Mouse (Mus musculus): ENCODE measurements around the gene Unc80. TPM values are rescaled to one million over a fixed set of nuclear protein-coding genes. Genes with fewer than 3 reads are reported as not detected.

Unc80 gene
- 1.2 and 2.7 TPM in 2 replicates for polyA plus RNA-seq (2014; fragmentation: Nextera tagmentation; extraction: Ambion mirVana)

DNA sequence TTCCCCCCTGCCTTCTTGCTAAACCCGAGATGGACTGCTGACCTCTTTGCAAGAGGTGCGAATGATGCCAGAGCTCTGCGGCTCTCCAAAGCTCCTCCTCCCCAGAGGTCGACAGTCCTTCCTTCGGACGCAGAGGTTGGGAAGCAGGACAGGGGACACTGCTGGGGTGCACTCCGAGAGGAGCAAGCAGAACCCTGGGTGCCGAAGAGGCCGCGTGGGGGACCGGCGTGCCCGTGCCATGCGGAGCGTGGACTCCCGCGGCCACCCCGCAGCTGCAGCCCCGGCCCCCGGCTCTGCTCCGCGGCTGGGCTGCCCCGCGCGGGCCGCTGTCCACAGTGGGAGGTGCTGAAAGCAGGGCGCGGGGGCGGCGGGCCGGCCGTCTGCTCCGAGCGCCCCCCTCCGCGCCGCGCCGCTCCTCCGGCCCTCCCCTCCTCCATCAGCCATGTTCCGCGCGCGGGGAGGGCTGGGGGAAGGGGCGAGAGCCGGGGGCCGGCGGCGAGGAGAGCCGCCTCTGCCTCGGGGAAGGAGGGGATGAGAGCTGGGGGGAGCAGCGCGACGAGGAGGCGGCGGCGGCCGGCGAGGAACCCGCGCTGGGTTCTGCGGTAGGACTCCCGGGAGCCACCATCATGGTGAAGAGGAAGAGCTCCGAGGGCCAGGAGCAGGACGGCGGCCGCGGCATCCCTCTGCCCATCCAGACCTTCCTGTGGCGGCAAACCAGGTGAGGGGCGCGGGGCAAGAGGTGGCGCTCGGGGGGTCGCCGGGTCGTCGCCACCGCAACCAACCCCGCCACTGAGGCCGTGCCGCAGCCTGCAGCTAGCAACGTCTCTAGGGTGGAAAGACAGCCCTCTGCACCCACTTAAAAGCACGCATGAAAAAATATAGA lies at the start of gene Unc80:
Unc80 (plus strand) TSS at position 547 of the 883 bp plus-strand sequence.
- H3K9ac ChIP-seq (ENCODE audit: low read length), result peak within 1 kb of the TSS; percentile 81
- H3K36me3 ChIP-seq (ENCODE audit: control insufficient read depth, insufficient read depth, low read length), result no peaks in the 10 kb centered on the region
- peak within 1 kb of the TSS; percentile 44; the same call in 1 of the 2 replicates for H3K27ac ChIP-seq (ENCODE audit: low read depth, low read length)
- no peaks in the 10 kb centered on the region for H3K27me3 ChIP-seq (replicated peaks; ENCODE audit: control insufficient read depth, insufficient read depth, low read length)
- DNase-seq (ENCODE audit: low spot score) (peak; percentile 57), ATAC-seq (peak; percentile 91)
- H3K4me1 ChIP-seq (ENCODE audit: control insufficient read depth, insufficient read depth, low read length), result no peaks in the 10 kb centered on the region
- peak within 1 kb of the TSS; percentile 81 for H3K4me2 ChIP-seq (ENCODE audit: low read length)
- peak within 1 kb of the TSS; percentile 66 for H3K4me3 ChIP-seq (ENCODE audit: low read depth, low read length)
- WGBS, result 1% methylated on average over 68 of the region's 83 CpGs
- no peaks in the 10 kb centered on the region for H3K9me3 ChIP-seq (replicated peaks; ENCODE audit: control insufficient read depth, low read length)

GRCm38 (mm10) chr1:66426073-66426472 lies 42.1 kb upstream of the Unc80 start:
- Histone ChIP-seq H3K36me3 (ENCODE audit: control insufficient read depth, insufficient read depth, low read length) (peaks cover 67% of the 10 kb centered on the region), H3K9ac (ENCODE audit: low read length) (no peak overlapping the region), H3K4me1 (ENCODE audit: control insufficient read depth, insufficient read depth, low read length) (no peaks in the 10 kb centered on the region), H3K27me3 (replicated peaks; ENCODE audit: control insufficient read depth, insufficient read depth, low read length) (no peaks in the 10 kb centered on the region), H3K27ac (ENCODE audit: low read depth, low read length) (no peak overlapping the region), H3K4me2 (ENCODE audit: low read length) (no peak overlapping the region), H3K9me3 (replicated peaks; ENCODE audit: control insufficient read depth, low read length) (no peaks in the 10 kb centered on the region), H3K4me3 (ENCODE audit: low read depth, low read length) (no peak overlapping the region)
- WGBS, result 94% methylated on average over 5 of the region's 5 CpGs
- ATAC-seq, result no peak
- DNase-seq (ENCODE audit: low spot score), result no peak

DNA sequence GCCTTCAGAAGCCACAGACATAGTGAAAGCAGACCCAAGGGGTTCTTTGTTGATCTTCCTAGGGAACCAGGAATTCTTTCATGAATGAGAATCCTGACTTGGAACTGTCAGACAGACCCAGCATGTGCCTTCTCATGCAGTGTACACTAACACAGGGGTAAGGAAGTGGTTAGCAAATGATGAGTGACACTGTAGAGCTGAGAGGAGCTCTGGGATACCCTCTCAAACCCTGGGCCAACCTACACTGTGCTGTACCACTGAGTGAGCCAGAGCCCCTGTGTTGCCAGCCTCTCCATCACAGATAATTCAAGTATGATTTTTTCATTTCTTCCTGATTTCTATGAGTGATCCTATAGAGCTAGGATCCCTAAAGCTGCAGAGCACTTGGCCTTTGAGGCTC lies 37.2 kb upstream of the Unc80 start:
- H3K4me3 ChIP-seq (ENCODE audit: low read depth, low read length), result no peak overlapping the region
- H3K4me1 ChIP-seq (ENCODE audit: control insufficient read depth, insufficient read depth, low read length), result no peaks in the 10 kb centered on the region
- ATAC-seq (no peak), DNase-seq (ENCODE audit: low spot score) (no peak)
- H3K9me3 ChIP-seq (replicated peaks; ENCODE audit: control insufficient read depth, low read length), result no peaks in the 10 kb centered on the region
- no peak overlapping the region for H3K4me2 ChIP-seq (ENCODE audit: low read length)
- H3K27ac ChIP-seq (ENCODE audit: low read depth, low read length), result no peak overlapping the region
- H3K36me3 ChIP-seq (ENCODE audit: control insufficient read depth, insufficient read depth, low read length), result peaks cover 62% of the 10 kb centered on the region
- no peaks in the 10 kb centered on the region for H3K27me3 ChIP-seq (replicated peaks; ENCODE audit: control insufficient read depth, insufficient read depth, low read length)
- H3K9ac ChIP-seq (ENCODE audit: low read length), result no peak overlapping the region

GRCm38 (mm10) chr1:66431472-66431871 lies 36.7 kb upstream of the Unc80 start:
- no peaks in the 10 kb centered on the region for H3K4me1 ChIP-seq (ENCODE audit: control insufficient read depth, insufficient read depth, low read length)
- H3K4me2 ChIP-seq (ENCODE audit: low read length), result no peak overlapping the region
- no peak overlapping the region for H3K9ac ChIP-seq (ENCODE audit: low read length)
- H3K36me3 ChIP-seq (ENCODE audit: control insufficient read depth, insufficient read depth, low read length), result peaks cover 59% of the 10 kb centered on the region
- no peaks in the 10 kb centered on the region for H3K27me3 ChIP-seq (replicated peaks; ENCODE audit: control insufficient read depth, insufficient read depth, low read length)
- no peak for ATAC-seq
- 92% methylated on average over 6 of the region's 6 CpGs for whole genome bisulfite sequencing
- no peaks in the 10 kb centered on the region for H3K9me3 ChIP-seq (replicated peaks; ENCODE audit: control insufficient read depth, low read length)
- no peak overlapping the region for H3K27ac ChIP-seq (ENCODE audit: low read depth, low read length)
- DNase-seq (ENCODE audit: low spot score), result no peak
- no peak overlapping the region for H3K4me3 ChIP-seq (ENCODE audit: low read depth, low read length)

DNA sequence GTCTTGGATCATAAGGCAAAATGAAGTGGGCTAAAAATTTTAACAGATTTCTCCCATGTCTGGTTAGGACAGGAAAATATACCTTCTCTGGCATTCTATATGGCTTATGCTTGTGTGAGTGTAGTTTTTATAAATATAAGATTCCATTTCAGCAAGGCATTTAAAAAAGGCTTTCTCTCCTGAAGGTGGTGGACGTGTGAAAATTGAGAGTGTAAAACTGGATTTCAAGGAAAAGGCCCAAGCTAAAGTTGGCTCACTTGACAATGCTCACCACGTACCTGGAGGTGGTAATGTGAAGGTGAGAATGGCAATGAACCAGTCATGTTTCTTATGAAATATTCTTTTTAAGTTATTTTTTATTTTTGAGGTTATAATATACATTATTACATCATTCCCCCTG lies 30.1 kb upstream of the Unc80 start:
- Histone ChIP-seq H3K27ac (ENCODE audit: low read depth, low read length) (no peak overlapping the region), H3K4me2 (ENCODE audit: low read length) (no peak overlapping the region), H3K4me3 (ENCODE audit: low read depth, low read length) (no peak overlapping the region), H3K4me1 (ENCODE audit: control insufficient read depth, insufficient read depth, low read length) (no peaks in the 10 kb centered on the region), H3K9ac (ENCODE audit: low read length) (no peak overlapping the region), H3K36me3 (ENCODE audit: control insufficient read depth, insufficient read depth, low read length) (peaks cover 62% of the 10 kb centered on the region), H3K9me3 (replicated peaks; ENCODE audit: control insufficient read depth, low read length) (no peaks in the 10 kb centered on the region), H3K27me3 (replicated peaks; ENCODE audit: control insufficient read depth, insufficient read depth, low read length) (no peaks in the 10 kb centered on the region)
- ATAC-seq (no peak), DNase-seq (ENCODE audit: low spot score) (no peak)
- 95% methylated on average over 2 of the region's 2 CpGs for WGBS

DNA sequence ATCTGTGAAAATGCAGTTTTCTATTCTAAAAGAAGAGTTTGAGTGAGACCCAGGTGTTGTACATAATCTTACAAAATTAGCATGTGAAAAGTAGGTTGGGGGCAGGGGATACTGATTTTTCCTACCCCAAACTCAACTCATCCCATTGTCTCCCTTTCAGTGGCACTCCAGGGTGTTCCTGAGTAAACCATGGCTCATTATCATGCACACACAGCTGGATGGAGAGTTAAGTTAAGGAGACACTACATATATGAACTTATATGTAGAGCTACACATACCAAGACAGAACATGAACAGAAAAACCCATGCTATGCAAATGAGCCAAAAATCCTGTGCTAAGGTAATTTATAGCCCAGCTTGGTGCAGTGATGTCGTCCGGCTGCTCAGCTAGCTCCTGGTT lies 25.2 kb upstream of the Unc80 start:
- Histone ChIP-seq H3K27me3 (replicated peaks; ENCODE audit: control insufficient read depth, insufficient read depth, low read length) (no peaks in the 10 kb centered on the region), H3K4me1 (ENCODE audit: control insufficient read depth, insufficient read depth, low read length) (no peaks in the 10 kb centered on the region), H3K36me3 (ENCODE audit: control insufficient read depth, insufficient read depth, low read length) (peaks cover 45% of the 10 kb centered on the region), H3K9me3 (replicated peaks; ENCODE audit: control insufficient read depth, low read length) (no peaks in the 10 kb centered on the region), H3K4me2 (ENCODE audit: low read length) (no peak overlapping the region), H3K9ac (ENCODE audit: low read length) (no peak overlapping the region), H3K27ac (ENCODE audit: low read depth, low read length) (no peak overlapping the region), H3K4me3 (ENCODE audit: low read depth, low read length) (no peak overlapping the region)
- WGBS, result 86% methylated on average over 2 of the region's 2 CpGs
- DNase-seq (ENCODE audit: low spot score), result no peak
- ATAC-seq, result no peak

DNA sequence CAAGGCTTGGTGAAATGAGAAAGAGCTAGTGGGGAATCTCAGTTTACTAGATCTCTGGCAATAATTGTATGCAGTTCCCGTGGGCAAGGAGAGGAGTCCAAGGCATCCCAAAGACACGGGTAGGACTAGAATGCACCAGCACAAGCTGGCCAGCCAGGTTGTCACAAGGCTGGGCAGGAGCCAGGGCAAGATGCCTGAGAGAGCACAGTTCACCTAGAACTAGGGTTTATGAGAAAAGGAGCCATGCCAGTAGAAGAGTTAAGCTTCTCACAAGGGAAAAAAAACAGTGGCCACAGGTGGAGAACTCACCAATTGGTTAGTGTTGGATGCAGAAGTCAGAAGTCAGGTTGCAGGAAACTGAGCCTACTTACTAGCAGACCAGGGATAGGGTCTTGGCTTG lies 18.7 kb upstream of the Unc80 start:
- no peak for ATAC-seq
- Histone ChIP-seq H3K27ac (ENCODE audit: low read depth, low read length) (no peak overlapping the region), H3K9ac (ENCODE audit: low read length) (no peak overlapping the region), H3K36me3 (ENCODE audit: control insufficient read depth, insufficient read depth, low read length) (no peaks in the 10 kb centered on the region), H3K9me3 (replicated peaks; ENCODE audit: control insufficient read depth, low read length) (no peaks in the 10 kb centered on the region), H3K4me2 (ENCODE audit: low read length) (no peak overlapping the region), H3K4me1 (ENCODE audit: control insufficient read depth, insufficient read depth, low read length) (no peaks in the 10 kb centered on the region), H3K27me3 (replicated peaks; ENCODE audit: control insufficient read depth, insufficient read depth, low read length) (no peaks in the 10 kb centered on the region), H3K4me3 (ENCODE audit: low read depth, low read length) (no peak overlapping the region)
- WGBS, result 75% methylated on average over 2 of the region's 2 CpGs
- DNase-seq (ENCODE audit: low spot score), result no peak

- Histone ChIP-seq H3K9me3 (replicated peaks; ENCODE audit: control insufficient read depth, low read length) (no peaks in the 10 kb centered on the region), H3K36me3 (ENCODE audit: control insufficient read depth, insufficient read depth, low read length) (no peaks in the 10 kb centered on the region), H3K9ac (ENCODE audit: low read length) (no peak overlapping the region), H3K4me3 (ENCODE audit: low read depth, low read length) (no peak overlapping the region), H3K27me3 (replicated peaks; ENCODE audit: control insufficient read depth, insufficient read depth, low read length) (no peaks in the 10 kb centered on the region), H3K27ac (ENCODE audit: low read depth, low read length) (no peak overlapping the region), H3K4me2 (ENCODE audit: low read length) (no peak overlapping the region), H3K4me1 (ENCODE audit: control insufficient read depth, insufficient read depth, low read length) (no peaks in the 10 kb centered on the region)
- 17% methylated on average over 2 of the region's 2 CpGs for WGBS
- DNase-seq (ENCODE audit: low spot score) (no peak), ATAC-seq (no peak)
Observed at GRCm38 (mm10) chr1:66456580-66456979, 11.6 kb upstream of the Unc80 start.

- WGBS, result 87% methylated on average over 3 of the region's 3 CpGs
- H3K9me3 ChIP-seq (replicated peaks; ENCODE audit: control insufficient read depth, low read length), result no peaks in the 10 kb centered on the region
- H3K9ac ChIP-seq (ENCODE audit: low read length), result no peak overlapping the region
- no peaks in the 10 kb centered on the region for H3K4me1 ChIP-seq (ENCODE audit: control insufficient read depth, insufficient read depth, low read length)
- no peak overlapping the region for H3K4me3 ChIP-seq (ENCODE audit: low read depth, low read length)
- no peaks in the 10 kb centered on the region for H3K27me3 ChIP-seq (replicated peaks; ENCODE audit: control insufficient read depth, insufficient read depth, low read length)
- no peak for ATAC-seq
- no peak overlapping the region for H3K27ac ChIP-seq (ENCODE audit: low read depth, low read length)
- DNase-seq (ENCODE audit: low spot score), result no peak
- H3K4me2 ChIP-seq (ENCODE audit: low read length), result no peak overlapping the region
- no peaks in the 10 kb centered on the region for H3K36me3 ChIP-seq (ENCODE audit: control insufficient read depth, insufficient read depth, low read length)
Observed at GRCm38 (mm10) chr1:66457747-66458146, 10.4 kb upstream of the Unc80 start.
